Mouse (Mus musculus): ENCODE measurements around the gene Skiv2l. TPM values are rescaled to one million over a fixed set of nuclear protein-coding genes. Genes with fewer than 3 reads are reported as not detected.

The Skiv2l gene
- total and polyA plus RNA-seq, 3 experiments: 22.0 to 50.5 (median 35.2) TPM

- Histone ChIP-seq H3K27me3 (replicated peaks) (no peaks in the 10 kb centered on the region), H3K4me2 (ENCODE audit: insufficient read depth, low read depth, poor library complexity, severe bottlenecking) (no peak overlapping the region), H3K27ac (ENCODE audit: insufficient read depth, low read depth) (no peak overlapping the region), H3K4me1 (ENCODE audit: control insufficient read depth in 1 of 2, insufficient read depth in 2 of 2) (peaks cover 5 to 35% of the 10 kb centered on the region in 2 experiments; a peak in 3 of 4 replicates), H3K79me2 (replicated peaks; ENCODE audit: control insufficient read depth, extremely low read depth, insufficient read depth, poor library complexity, severe bottlenecking) (no peaks in the 10 kb centered on the region), H3K36me3 (replicated peaks in 1 of 2; ENCODE audit: control insufficient read depth in 1 of 2, insufficient read depth in 1 of 2, low read length in 1 of 2) (peaks cover 19 to 46% of the 10 kb centered on the region in 2 experiments), H3K9ac (ENCODE audit: insufficient read depth, low read depth) (no peak overlapping the region), H3K4me3 (replicated peaks in 1 of 3; ENCODE audit: low read depth in 2 of 3, low read length in 2 of 3, poor library complexity in 1 of 3) (no peak overlapping the region), H3K9me3 (replicated peaks; ENCODE audit: low read length) (no peaks in the 10 kb centered on the region)
- TF ChIP-seq TBP (conservative IDR thresholded peaks at IDR 0.05; ENCODE audit: low read depth, low read length) (no peak), MAX (IDR thresholded peaks at IDR 0.05; ENCODE audit: low read length) (no peak), E2F4 (IDR thresholded peaks at IDR 0.05; ENCODE audit: insufficient replicate concordance, low read depth, low read length) (no peak)
- in situ Hi-C loops (cut with MboI; ENCODE audit: low pct_ligation_motif_present, low pct_unique_long_range_greater_than_20kb, low sequenced_read_pairs) (no loop called here), dilution Hi-C loops (cut with MboI; ENCODE audit: extremely low pct_ligation_motif_present, extremely low pct_unique_long_range_greater_than_20kb, low sequenced_read_pairs) (no loop called here)
- DNase-seq (ENCODE audit: extremely low read depth): no peak
Measured at GRCm38 (mm10) chr17:34860514-34860913, 10.5 kb upstream of the Skiv2l start.

- in situ Hi-C loops (cut with MboI; ENCODE audit: low pct_ligation_motif_present, low pct_unique_long_range_greater_than_20kb, low sequenced_read_pairs): loop anchor here (5.0 kb wide), 1 partner anchor 54 kb away; the partner anchor contains the start of gene Slc44a4
- dilution Hi-C loops (cut with MboI; ENCODE audit: extremely low pct_ligation_motif_present, extremely low pct_unique_long_range_greater_than_20kb, low sequenced_read_pairs): no loop called here
- peaks cover 34 to 63% of the 10 kb centered on the region in 2 experiments for H3K36me3 ChIP-seq (replicated peaks in 1 of 2; ENCODE audit: control insufficient read depth in 1 of 2, insufficient read depth in 1 of 2, low read length in 1 of 2)
Measured at GRCm38 (mm10) chr17:34858670-34859069, 8.7 kb upstream of the Skiv2l start.

GRCm38 (mm10) chr17:34855825-34856224, 5.8 kb upstream of the Skiv2l start:
- H3K4me3 ChIP-seq (replicated peaks in 1 of 3; ENCODE audit: low read depth in 2 of 3, low read length in 2 of 3, poor library complexity in 1 of 3): no peak overlapping the region
- no peak overlapping the region for H3K27ac ChIP-seq (ENCODE audit: insufficient read depth, low read depth)
- H3K4me2 ChIP-seq (ENCODE audit: insufficient read depth, low read depth, poor library complexity, severe bottlenecking): no peak overlapping the region
- no peaks in the 10 kb centered on the region for H3K27me3 ChIP-seq (replicated peaks)
- no peaks in the 10 kb centered on the region for H3K9me3 ChIP-seq (replicated peaks; ENCODE audit: low read length)
- peaks cover 48 to 81% of the 10 kb centered on the region in 2 experiments for H3K36me3 ChIP-seq (replicated peaks in 1 of 2; ENCODE audit: control insufficient read depth in 1 of 2, insufficient read depth in 1 of 2, low read length in 1 of 2)
- peak; percentile 45 for DNase-seq (ENCODE audit: extremely low read depth)
- peaks cover 11% of the 10 kb centered on the region for H3K79me2 ChIP-seq (replicated peaks; ENCODE audit: control insufficient read depth, extremely low read depth, insufficient read depth, poor library complexity, severe bottlenecking)
- in situ Hi-C loops (cut with MboI; ENCODE audit: low pct_ligation_motif_present, low pct_unique_long_range_greater_than_20kb, low sequenced_read_pairs): loop anchor here (5.0 kb wide), 1 partner anchor 56 kb away; the partner anchor contains the start of gene Slc44a4
- TF ChIP-seq NRF1 (IDR thresholded peaks at IDR 0.05; ENCODE audit: low read depth, low read length) (no peak), POLR2AphosphoS2 (IDR thresholded peaks at IDR 0.05; ENCODE audit: low read depth, low read length) (no peak), MEF2A (IDR thresholded peaks at IDR 0.05; ENCODE audit: borderline replicate concordance, low read depth, low read length) (no peak), ZC3H11A (IDR thresholded peaks at IDR 0.05; ENCODE audit: low read depth, low read length) (peak; percentile 67), BHLHE40 (IDR thresholded peaks at IDR 0.05; ENCODE audit: low read depth, low read length) (no peak), SMC3 (IDR thresholded peaks at IDR 0.05; ENCODE audit: low read depth, low read length) (peak; percentile 93), MAFK (IDR thresholded peaks at IDR 0.05; ENCODE audit: insufficient replicate concordance, low read length) (no peak), CTCF (conservative IDR thresholded peaks at IDR 0.05 in 1 of 2, IDR thresholded peaks at IDR 0.05 in 1 of 2; ENCODE audit: low read depth in 2 of 2, low read length in 2 of 2) (peak; percentile 70 to 90), RAD21 (IDR thresholded peaks at IDR 0.05; ENCODE audit: low read depth, low read length) (peak; percentile 82), PAX5 (IDR thresholded peaks at IDR 0.05; ENCODE audit: low read length) (no peak)
- H3K4me1 ChIP-seq (ENCODE audit: control insufficient read depth in 1 of 2, insufficient read depth in 2 of 2): peaks cover 0 to 35% of the 10 kb centered on the region in 2 experiments
- H3K9ac ChIP-seq (ENCODE audit: insufficient read depth, low read depth): no peak overlapping the region
- dilution Hi-C loops (cut with MboI; ENCODE audit: extremely low pct_ligation_motif_present, extremely low pct_unique_long_range_greater_than_20kb, low sequenced_read_pairs): no loop called here

More at GRCm38 (mm10) chr17:34858670-34859069, 8.7 kb upstream of the Skiv2l start:
- Histone ChIP-seq H3K4me3 (replicated peaks in 1 of 3; ENCODE audit: low read depth in 2 of 3, low read length in 2 of 3, poor library complexity in 1 of 3) (no peak overlapping the region), H3K9ac (ENCODE audit: insufficient read depth, low read depth) (no peak overlapping the region), H3K4me2 (ENCODE audit: insufficient read depth, low read depth, poor library complexity, severe bottlenecking) (no peak overlapping the region), H3K79me2 (replicated peaks; ENCODE audit: control insufficient read depth, extremely low read depth, insufficient read depth, poor library complexity, severe bottlenecking) (no peaks in the 10 kb centered on the region), H3K27ac (ENCODE audit: insufficient read depth, low read depth) (no peak overlapping the region), H3K27me3 (replicated peaks) (no peaks in the 10 kb centered on the region), H3K4me1 (ENCODE audit: control insufficient read depth in 1 of 2, insufficient read depth in 2 of 2) (peaks cover 0 to 20% of the 10 kb centered on the region in 2 experiments; a peak in 2 of 4 replicates), H3K9me3 (replicated peaks; ENCODE audit: low read length) (no peaks in the 10 kb centered on the region)
- TF ChIP-seq USF2 (conservative IDR thresholded peaks at IDR 0.05; ENCODE audit: low read depth, low read length) (no peak), POLR2A (IDR thresholded peaks at IDR 0.05; ENCODE audit: low read depth, low read length) (no peak), ZNF384 (IDR thresholded peaks at IDR 0.05; ENCODE audit: low read depth, low read length) (no peak), ZMIZ1 (IDR thresholded peaks at IDR 0.05; ENCODE audit: low read depth, low read length) (no peak), CTCF (conservative IDR thresholded peaks at IDR 0.05 in 1 of 2, IDR thresholded peaks at IDR 0.05 in 1 of 2; ENCODE audit: low read depth in 2 of 2, low read length in 2 of 2) (no peak), MYC (IDR thresholded peaks at IDR 0.05; ENCODE audit: low read depth, low read length) (no peak), CHD2 (IDR thresholded peaks at IDR 0.05; ENCODE audit: low read length) (no peak), HCFC1 (IDR thresholded peaks at IDR 0.05; ENCODE audit: low read depth, low read length) (no peak), KAT2A (IDR thresholded peaks at IDR 0.05; ENCODE audit: insufficient replicate concordance, low read length) (no peak)
- no peak for DNase-seq (ENCODE audit: extremely low read depth)
